Mouse (Mus musculus) lung, postnatal 0 days (tissue): ENCODE measurements around the gene Gm4450.

Experiments used
- CTCF ChIP-seq: IDR thresholded peaks from 2 replicates; pipeline ENCODE4 v1.5.1; 2016; ENCODE audit warnings: antibody characterized with exemption, mild to moderate bottlenecking
- EP300 ChIP-seq: IDR thresholded peaks from 2 replicates; pipeline ENCODE4 v1.6.1; 2016; ENCODE audit warnings: antibody characterized with exemption, mild to moderate bottlenecking, control low read depth

GRCm38 (mm10) chr3:98426749-98427148 is 30.2 kb downstream of the Gm4450 start:
- TF ChIP-seq CTCF = no peak
- TF ChIP-seq EP300 = no peak
